In genomic region chr12:100159261-100159975, GRCm38 (mm10) we compare ENCODE assay signal across 8 mouse cellular contexts. TPM values are rescaled to one million over a fixed set of nuclear protein-coding genes. Genes with fewer than 3 reads are reported as not detected.
DNase-seq lines count a peak whose midpoint lies in the region; ATAC-seq lines count a peak whose summit lies in the region.

Nrde2 (minus strand) TSS chr12:100159653.

- peak within 1 kb of the TSS; percentile 71 for H3K9ac ChIP-seq in lung, embryonic 16.5 days (ENCODE audit: low read length)

- peak; percentile 100 for ATAC-seq in hematopoietic stem cell, adult 5-6 weeks (replicated peaks in 1 of 2; ENCODE audit: insufficient read depth in 1 of 2, low FRiP score in 2 of 2, low TSS enrichment in 1 of 2, low read depth in 1 of 2, poor library complexity in 2 of 2, severe bottlenecking in 2 of 2)
- peak; percentile 99 for ATAC-seq in lung, embryonic 16.5 days (ENCODE audit: low read depth)

- WGBS in lung, embryonic 16.5 days = 0% methylated on average over 26 of the region's 26 CpGs

- peak; percentile 97 for DNase-seq in MEL-GATA-1-ER (ENCODE audit: extremely low read depth, low read depth)
- DNase-seq in cerebellum, adult 8-10 months = peak; percentile 90
- DNase-seq in forelimb bud, embryonic 11.5 days (ENCODE audit: low read depth, low spot score) = peak; percentile 94
- DNase-seq in layer of hippocampus, adult 9-10 months (ENCODE audit: low spot score) = peak; percentile 93
- DNase-seq in ovary, postnatal 10 days (ENCODE audit: low spot score) = peak; percentile 77
- DNase-seq in thymus, postnatal 10 days (ENCODE audit: low spot score in 2 of 2) = peak; percentile 88

- H3K4me3 ChIP-seq in lung, embryonic 16.5 days (ENCODE audit: low read length) = peak within 1 kb of the TSS; percentile 56

- peaks cover 4% of the 10 kb centered on the region; the same call in 1 of the 2 replicates for H3K4me1 ChIP-seq in lung, embryonic 16.5 days (replicated peaks; ENCODE audit: control insufficient read depth, insufficient read depth, low read length)

- no peaks in the 10 kb centered on the region; the same call in 1 of the 2 replicates for H3K9me3 ChIP-seq in lung, embryonic 16.5 days (ENCODE audit: control insufficient read depth, low read length)

- no peaks in the 10 kb centered on the region for H3K36me3 ChIP-seq in lung, embryonic 16.5 days (ENCODE audit: control insufficient read depth, insufficient read depth, low read length)

- H3K27me3 ChIP-seq in lung, embryonic 16.5 days (ENCODE audit: control insufficient read depth, insufficient read depth, low read depth, low read length) = no peaks in the 10 kb centered on the region

- peak within 1 kb of the TSS; percentile 66 for H3K4me2 ChIP-seq in lung, embryonic 16.5 days (ENCODE audit: low read depth, low read length)

- peak within 1 kb of the TSS; percentile 61 for H3K27ac ChIP-seq in lung, embryonic 16.5 days (ENCODE audit: low read length)

RNA-seq across cellular contexts. Expression of gene Nrde2, which starts in this region (rescaled TPM):
- total RNA-seq in hematopoietic stem cell, adult 5-6 weeks (2017) = 28.4 and 52.3 TPM in 2 replicates
- polyA plus RNA-seq in lung, embryonic 16.5 days (2015; fragmentation: Nextera tagmentation; extraction: Ambion mirVana) = 13.2 and 14.7 TPM in 2 replicates

Comparison
In these comparisons a context has a peak if more than half of its experiments do, and no peak if none do; other contexts are left out.
1. Peak in every context shown above with its lines: DNase-seq, ATAC-seq, H3K4me3 ChIP-seq and H3K27ac ChIP-seq.